Mouse (Mus musculus): ENCODE data around the gene Rgs16. TPM values are rescaled to one million over a fixed set of nuclear protein-coding genes. Genes with fewer than 3 reads are reported as not detected.
"Not testable (repeated sequence)": the region's sequence is repeated elsewhere in the genome, so short reads cannot be mapped to it uniquely, and the experiment has no call there.

The Rgs16 gene
- polyA plus RNA-seq, 1 experiment = 3.1 TPM

GRCm38 (mm10) chr1:153768465-153768864, 28.3 kb downstream of the Rgs16 start:
- Histone ChIP-seq H3K27me3 (ENCODE audit: control insufficient read depth, insufficient read depth, low read length) (no peaks in the 10 kb centered on the region), H3K4me1 (replicated peaks; ENCODE audit: control insufficient read depth, insufficient read depth, low read length) (peaks cover 5% of the 10 kb centered on the region; the same call in 1 of the 2 replicates), H3K4me3 (ENCODE audit: control insufficient read depth, insufficient read depth, low read length) (no peak overlapping the region), H3K36me3 (ENCODE audit: control insufficient read depth, insufficient read depth, low read length) (no peaks in the 10 kb centered on the region), H3K27ac (ENCODE audit: control insufficient read depth, insufficient read depth, low read length) (no peak overlapping the region)
- 12% methylated on average over 5 of the region's 5 CpGs for WGBS
- TF ChIP-seq CTCF (IDR thresholded peaks at IDR 0.05; ENCODE audit: borderline replicate concordance, control insufficient read depth, extremely low read depth, insufficient read depth, low read length, poor library complexity) (no peak), POLR2A (IDR thresholded peaks at IDR 0.05; ENCODE audit: control insufficient read depth, extremely low read depth, insufficient read depth, low read length, poor library complexity) (no peak)
- no peak for DNase-seq

- not testable (repeated sequence) for H3K4me3 ChIP-seq (ENCODE audit: control insufficient read depth, insufficient read depth, low read length); DNase-seq; H3K4me1 ChIP-seq (replicated peaks; ENCODE audit: control insufficient read depth, insufficient read depth, low read length); H3K27me3 ChIP-seq (ENCODE audit: control insufficient read depth, insufficient read depth, low read length); H3K36me3 ChIP-seq (ENCODE audit: control insufficient read depth, insufficient read depth, low read length); H3K27ac ChIP-seq (ENCODE audit: control insufficient read depth, insufficient read depth, low read length)
- WGBS = 77% methylated on average over 6 of the region's 6 CpGs
Measured at GRCm38 (mm10) chr1:153769571-153769970, 29.4 kb downstream of the Rgs16 start.

GRCm38 (mm10) chr1:153769998-153770775, 30.0 kb downstream of the Rgs16 start:
- TF ChIP-seq POLR2A (IDR thresholded peaks at IDR 0.05; ENCODE audit: control insufficient read depth, extremely low read depth, insufficient read depth, low read length, poor library complexity) = no peak
- no peak for TF ChIP-seq CTCF (IDR thresholded peaks at IDR 0.05; ENCODE audit: borderline replicate concordance, control insufficient read depth, extremely low read depth, insufficient read depth, low read length, poor library complexity)
- 96% methylated on average over 10 of the region's 10 CpGs for WGBS
- DNase-seq = no peak
- Histone ChIP-seq H3K4me3 (ENCODE audit: control insufficient read depth, insufficient read depth, low read length) (no peak overlapping the region), H3K4me1 (replicated peaks; ENCODE audit: control insufficient read depth, insufficient read depth, low read length) (peaks cover 5% of the 10 kb centered on the region; the same call in 1 of the 2 replicates), H3K27ac (ENCODE audit: control insufficient read depth, insufficient read depth, low read length) (no peak overlapping the region), H3K36me3 (ENCODE audit: control insufficient read depth, insufficient read depth, low read length) (no peaks in the 10 kb centered on the region), H3K27me3 (ENCODE audit: control insufficient read depth, insufficient read depth, low read length) (no peaks in the 10 kb centered on the region)

GRCm38 (mm10) chr1:153770776-153771167, 30.6 kb downstream of the Rgs16 start:
- no peak overlapping the region for H3K4me3 ChIP-seq (ENCODE audit: control insufficient read depth, insufficient read depth, low read length)
- no peak for DNase-seq
- no peaks in the 10 kb centered on the region for H3K36me3 ChIP-seq (ENCODE audit: control insufficient read depth, insufficient read depth, low read length)
- no peaks in the 10 kb centered on the region for H3K27me3 ChIP-seq (ENCODE audit: control insufficient read depth, insufficient read depth, low read length)
- H3K27ac ChIP-seq (ENCODE audit: control insufficient read depth, insufficient read depth, low read length) = no peak overlapping the region
- no peak for TF ChIP-seq CTCF (IDR thresholded peaks at IDR 0.05; ENCODE audit: borderline replicate concordance, control insufficient read depth, extremely low read depth, insufficient read depth, low read length, poor library complexity)
- TF ChIP-seq POLR2A (IDR thresholded peaks at IDR 0.05; ENCODE audit: control insufficient read depth, extremely low read depth, insufficient read depth, low read length, poor library complexity) = no peak
- 98% methylated on average over 1 of the region's 1 CpGs for WGBS
- peaks cover 5% of the 10 kb centered on the region; the same call in 1 of the 2 replicates for H3K4me1 ChIP-seq (replicated peaks; ENCODE audit: control insufficient read depth, insufficient read depth, low read length)

- H3K27me3 ChIP-seq (ENCODE audit: control insufficient read depth, insufficient read depth, low read length) = no peaks in the 10 kb centered on the region
- no peak for DNase-seq
Measured at GRCm38 (mm10) chr1:153775174-153775573, 35.0 kb downstream of the Rgs16 start.

GRCm38 (mm10) chr1:153776257-153776656, 36.1 kb downstream of the Rgs16 start:
- no peaks in the 10 kb centered on the region for H3K27me3 ChIP-seq (ENCODE audit: control insufficient read depth, insufficient read depth, low read length)
- H3K4me1 ChIP-seq (replicated peaks; ENCODE audit: control insufficient read depth, insufficient read depth, low read length) = no peaks in the 10 kb centered on the region
- no peak for TF ChIP-seq POLR2A (IDR thresholded peaks at IDR 0.05; ENCODE audit: control insufficient read depth, extremely low read depth, insufficient read depth, low read length, poor library complexity)
- TF ChIP-seq CTCF (IDR thresholded peaks at IDR 0.05; ENCODE audit: borderline replicate concordance, control insufficient read depth, extremely low read depth, insufficient read depth, low read length, poor library complexity) = no peak
- 98% methylated on average over 7 of the region's 7 CpGs for WGBS
- no peaks in the 10 kb centered on the region for H3K36me3 ChIP-seq (ENCODE audit: control insufficient read depth, insufficient read depth, low read length)
- no peak for DNase-seq
- H3K27ac ChIP-seq (ENCODE audit: control insufficient read depth, insufficient read depth, low read length) = no peak overlapping the region
- no peak overlapping the region for H3K4me3 ChIP-seq (ENCODE audit: control insufficient read depth, insufficient read depth, low read length)

More at GRCm38 (mm10) chr1:153775174-153775573, 35.0 kb downstream of the Rgs16 start:
- Histone ChIP-seq H3K4me1 (replicated peaks; ENCODE audit: control insufficient read depth, insufficient read depth, low read length) (no peaks in the 10 kb centered on the region), H3K36me3 (ENCODE audit: control insufficient read depth, insufficient read depth, low read length) (no peaks in the 10 kb centered on the region), H3K27ac (ENCODE audit: control insufficient read depth, insufficient read depth, low read length) (no peak overlapping the region), H3K4me3 (ENCODE audit: control insufficient read depth, insufficient read depth, low read length) (no peak overlapping the region)
- no peak for TF ChIP-seq CTCF (IDR thresholded peaks at IDR 0.05; ENCODE audit: borderline replicate concordance, control insufficient read depth, extremely low read depth, insufficient read depth, low read length, poor library complexity)
- no peak for TF ChIP-seq POLR2A (IDR thresholded peaks at IDR 0.05; ENCODE audit: control insufficient read depth, extremely low read depth, insufficient read depth, low read length, poor library complexity)
- WGBS = 92% methylated on average over 6 of the region's 6 CpGs

- WGBS = 94% methylated on average over 10 of the region's 10 CpGs
- Histone ChIP-seq H3K36me3 (ENCODE audit: control insufficient read depth, insufficient read depth, low read length) (no peaks in the 10 kb centered on the region), H3K27ac (ENCODE audit: control insufficient read depth, insufficient read depth, low read length) (no peak overlapping the region), H3K4me3 (ENCODE audit: control insufficient read depth, insufficient read depth, low read length) (no peak overlapping the region), H3K27me3 (ENCODE audit: control insufficient read depth, insufficient read depth, low read length) (no peaks in the 10 kb centered on the region), H3K4me1 (replicated peaks; ENCODE audit: control insufficient read depth, insufficient read depth, low read length) (no peaks in the 10 kb centered on the region)
- TF ChIP-seq CTCF (IDR thresholded peaks at IDR 0.05; ENCODE audit: borderline replicate concordance, control insufficient read depth, extremely low read depth, insufficient read depth, low read length, poor library complexity) (no peak), POLR2A (IDR thresholded peaks at IDR 0.05; ENCODE audit: control insufficient read depth, extremely low read depth, insufficient read depth, low read length, poor library complexity) (no peak)
- DNase-seq = no peak
Measured at GRCm38 (mm10) chr1:153778205-153778604, 38.1 kb downstream of the Rgs16 start.
